Mouse (Mus musculus) kidney, adult 18-20 months (tissue): ENCODE data around the gene Gm5460.

Experiments
- DNase-seq: peaks from one replicate; pipeline ENCODE4 v3.0.0; 2021

The Gm5460 gene

DNA sequence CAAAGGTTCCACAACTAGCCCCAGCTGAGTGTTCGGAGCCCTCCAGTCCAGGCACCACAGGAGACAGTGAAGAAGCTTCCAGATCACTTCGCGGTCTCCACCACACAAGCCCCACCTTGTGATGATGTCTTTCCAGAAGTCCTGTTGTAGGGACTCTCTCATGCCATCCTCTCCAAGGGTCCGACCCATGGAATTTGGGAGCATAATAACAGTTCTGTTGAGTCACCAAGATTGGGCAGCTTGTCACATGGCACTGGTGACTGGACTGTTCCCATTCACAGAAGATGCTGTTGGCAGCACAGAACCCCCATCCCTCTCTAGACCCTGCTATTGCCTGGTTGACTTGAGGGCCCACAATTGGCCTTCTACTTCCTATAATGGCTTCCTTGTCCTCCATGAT, at the start of gene Gm5460:
TSS of gene Gm5460 (plus strand) at position 378 of the 400 bp plus-strand sequence.
- no peak for DNase-seq

DNA sequence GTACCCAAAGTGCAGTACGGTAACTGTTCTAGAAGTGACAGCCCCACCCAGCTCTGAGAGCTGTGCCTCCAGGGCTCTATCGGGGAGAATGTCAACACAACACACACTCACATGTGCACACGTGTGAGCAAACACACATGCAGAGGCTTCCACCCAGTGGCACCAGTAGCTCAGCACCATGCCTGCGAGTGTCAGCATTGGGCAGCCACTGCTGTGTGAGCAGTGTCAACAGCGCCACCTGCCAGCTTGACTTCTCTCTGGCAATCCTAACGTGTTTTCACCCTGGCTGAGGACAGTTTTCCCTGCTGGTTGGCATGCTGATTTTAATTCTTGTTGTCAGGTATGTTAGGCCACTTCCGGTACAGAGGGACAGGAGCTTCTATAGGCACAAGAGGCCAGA, 43.9 kb upstream of the Gm5460 start:
- DNase-seq, result no peak

DNA sequence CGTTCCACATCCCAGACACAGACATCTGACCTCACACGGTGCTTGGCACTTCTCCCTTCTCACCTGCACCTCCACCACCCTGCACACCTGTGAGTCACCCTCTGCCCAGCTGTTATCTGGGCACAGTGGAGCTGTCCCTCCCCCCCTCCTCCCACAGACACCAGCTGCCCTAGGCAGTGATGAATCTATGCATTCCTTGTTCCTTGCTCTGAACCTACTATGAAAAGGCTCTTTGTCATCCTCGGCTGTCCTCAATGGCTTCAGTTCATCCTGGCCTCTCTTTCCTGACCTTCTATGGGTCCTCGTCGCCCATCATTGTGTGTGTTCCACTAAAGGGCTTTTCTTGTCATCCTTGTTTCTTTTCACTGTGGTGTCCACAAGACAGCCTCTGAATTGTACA, 41.8 kb upstream of the Gm5460 start:
- no peak for DNase-seq

DNA sequence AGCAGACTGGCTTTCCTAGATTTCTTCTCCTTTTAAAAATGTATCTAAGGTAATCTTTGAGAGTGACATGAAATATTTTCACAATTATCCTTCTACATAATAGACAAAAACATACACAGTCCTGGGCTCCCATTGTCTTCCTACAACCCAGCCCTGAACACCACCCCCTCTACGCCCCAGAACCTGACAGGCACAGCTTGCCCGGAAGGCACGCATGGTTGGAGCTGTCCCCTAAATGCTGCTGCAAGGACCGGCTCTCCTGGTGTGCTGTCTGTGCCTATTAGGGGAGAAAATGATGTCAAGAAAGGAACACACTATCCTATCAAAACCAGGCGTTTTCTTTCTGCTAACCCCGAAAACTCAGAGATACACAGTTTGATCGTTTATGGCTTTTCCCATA, 38.8 kb upstream of the Gm5460 start:
- no peak for DNase-seq

DNA sequence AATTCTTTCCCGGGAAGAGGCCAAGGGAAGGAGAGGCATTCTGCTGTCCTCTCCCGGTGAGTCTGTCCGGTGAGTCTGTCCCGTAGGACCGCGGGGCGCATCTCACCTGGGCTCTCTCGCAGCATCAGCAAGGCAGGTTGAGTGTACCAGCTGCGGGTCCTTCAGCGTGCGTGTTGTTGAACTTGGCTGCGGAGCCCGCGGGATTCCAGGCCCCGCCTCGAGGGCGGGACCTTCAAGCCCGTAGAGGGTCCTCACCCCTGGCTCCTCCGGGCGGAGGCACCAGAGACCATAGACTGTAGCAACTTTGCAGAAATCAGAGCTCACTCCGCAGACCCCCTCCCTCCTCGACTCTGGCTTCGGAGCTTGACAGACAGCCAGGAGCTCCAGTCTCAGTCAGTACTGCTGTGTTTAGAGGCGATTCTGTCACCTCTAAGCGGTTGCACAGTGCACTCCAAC, 37.9 kb upstream of the Gm5460 start, which contains the start of gene Zfp488:
TSS of gene Zfp488 (minus strand) at position 161 of the 456 bp plus-strand sequence.
- DNase-seq, result no peak

DNA sequence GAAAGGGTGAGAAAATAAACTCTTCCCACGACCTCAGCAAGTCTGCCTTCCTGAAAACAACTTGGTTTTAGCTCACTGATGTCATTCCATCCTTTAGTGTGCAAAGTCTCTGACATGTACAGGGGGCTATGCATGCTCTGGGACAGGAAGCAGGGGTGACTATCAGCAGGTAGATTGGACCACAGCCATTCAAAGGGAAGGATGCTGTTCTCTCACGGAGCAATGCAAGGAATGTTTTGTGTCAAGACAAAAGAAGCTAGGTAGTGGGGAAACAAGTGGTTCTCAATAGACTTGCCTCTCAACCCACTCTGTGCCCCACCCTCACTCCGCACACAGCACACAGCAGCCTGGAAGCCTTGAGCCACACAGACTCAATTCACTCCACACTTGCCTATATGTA, 27.4 kb upstream of the Gm5460 start:
- no peak for DNase-seq

DNA sequence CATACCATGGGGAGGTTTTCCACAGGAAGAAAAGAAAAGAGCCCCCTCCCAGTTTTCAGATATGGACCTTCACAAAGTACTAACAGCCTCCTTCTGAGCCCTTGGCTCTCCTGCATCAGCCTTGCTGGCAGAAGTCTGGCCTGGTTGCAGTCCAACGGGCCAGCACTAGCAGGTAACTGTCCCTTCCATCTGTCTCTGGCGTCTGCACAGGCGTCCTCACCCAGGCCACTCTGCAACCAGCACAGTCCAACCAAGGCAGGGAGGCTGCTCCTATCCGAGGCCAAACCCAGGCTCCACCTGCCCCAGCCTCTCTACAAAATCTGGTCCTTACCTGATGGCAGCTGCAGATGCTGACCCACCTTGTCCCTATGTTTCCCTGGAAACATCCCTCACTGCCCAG, 24.6 kb upstream of the Gm5460 start:
- no peak for DNase-seq

DNA sequence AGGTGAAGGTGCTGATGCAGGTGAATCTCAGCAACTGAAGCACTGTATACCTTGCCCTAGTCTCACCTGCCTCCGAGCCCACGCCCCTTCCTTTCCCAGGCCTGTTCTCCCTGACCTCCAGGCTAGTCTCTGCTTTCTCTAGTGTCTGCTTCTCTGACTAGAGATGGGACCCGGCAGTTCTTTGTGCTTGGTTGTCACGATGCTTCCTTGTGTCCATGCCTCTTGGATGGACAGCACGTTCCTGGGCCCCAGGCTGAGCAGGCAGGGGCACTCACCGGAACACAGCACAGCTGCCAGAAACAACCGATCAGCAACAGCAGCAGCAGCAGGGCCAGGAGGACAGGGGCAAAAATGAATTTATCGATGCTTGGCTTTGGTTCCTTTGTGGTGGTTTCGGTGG, 23.5 kb upstream of the Gm5460 start:
- no peak for DNase-seq

DNA sequence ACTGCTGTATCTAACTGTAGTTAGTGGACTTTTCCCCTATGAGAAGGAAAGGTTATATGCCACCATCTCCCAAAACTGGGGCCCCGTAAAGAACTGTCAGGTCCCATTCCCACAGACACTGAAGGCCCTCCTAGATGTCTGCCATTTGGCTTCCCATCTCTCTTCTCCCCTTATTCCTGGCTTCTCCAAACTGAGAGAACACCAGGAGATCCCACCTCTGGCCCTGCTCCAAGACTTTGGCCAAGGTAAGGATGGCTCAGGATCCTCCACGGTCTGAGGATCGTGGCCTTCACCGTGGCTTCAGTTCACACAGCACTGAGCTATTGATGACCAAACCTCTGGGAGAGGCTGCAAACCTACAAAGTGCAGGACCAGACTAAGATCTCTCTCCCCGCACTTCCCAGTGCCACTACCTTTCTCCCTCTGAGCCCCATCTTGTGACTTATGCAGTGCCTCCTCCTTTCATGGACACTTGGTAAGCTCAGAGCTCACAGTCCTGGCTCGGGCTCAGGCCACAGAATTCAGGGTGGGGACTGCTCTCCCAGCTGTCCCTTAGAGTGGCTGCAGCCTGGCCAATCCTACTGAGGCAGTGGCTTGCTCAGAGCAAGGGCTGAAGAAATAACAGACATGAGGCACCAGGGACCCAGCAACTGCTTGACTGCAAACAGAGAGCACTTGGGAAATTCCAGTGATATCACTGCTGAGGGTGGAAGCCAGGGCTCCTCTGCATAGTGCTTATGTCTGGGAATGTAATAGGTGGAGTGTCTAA, 22.9 kb upstream of the Gm5460 start:
- DNase-seq, result no peak

DNA sequence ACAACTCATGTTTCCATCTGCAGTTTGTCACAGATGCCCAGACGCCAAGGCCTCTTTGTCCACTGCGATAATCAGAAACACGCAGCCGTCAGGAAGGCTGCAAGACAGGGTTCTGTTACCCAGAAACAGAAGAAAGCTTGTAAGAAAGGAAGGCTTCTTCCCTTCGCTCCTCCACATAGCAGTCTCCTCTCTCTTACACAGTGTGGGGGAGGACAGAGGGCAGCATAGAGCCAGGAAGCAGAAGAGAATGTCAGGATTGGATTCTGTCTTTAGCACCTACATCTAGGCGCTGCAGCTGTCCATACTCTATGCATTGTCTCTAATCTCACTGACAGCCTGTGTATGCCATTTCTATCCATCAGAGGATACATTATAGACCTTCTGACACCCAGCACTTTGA, 19.1 kb upstream of the Gm5460 start:
- DNase-seq, result no peak

DNA sequence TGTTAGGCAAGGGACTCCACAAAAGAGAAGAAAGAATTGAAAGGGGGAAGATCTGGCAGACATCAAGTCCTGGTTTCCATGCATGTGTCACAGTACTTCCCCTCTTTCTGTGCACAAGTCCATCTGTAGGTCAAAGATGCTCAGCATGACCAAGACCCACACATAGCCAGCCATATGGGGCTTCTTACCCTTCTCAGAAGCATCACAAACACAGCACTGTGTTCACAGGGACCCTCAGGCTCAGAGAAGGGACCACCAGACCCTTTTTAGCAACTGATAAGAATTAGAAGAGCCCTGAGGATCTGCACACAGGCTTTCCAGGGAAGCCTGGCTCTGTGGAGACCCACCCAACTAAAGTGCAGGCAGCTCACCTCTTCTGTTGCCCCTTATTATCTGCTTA, 16.5 kb upstream of the Gm5460 start:
- DNase-seq, result no peak

DNA sequence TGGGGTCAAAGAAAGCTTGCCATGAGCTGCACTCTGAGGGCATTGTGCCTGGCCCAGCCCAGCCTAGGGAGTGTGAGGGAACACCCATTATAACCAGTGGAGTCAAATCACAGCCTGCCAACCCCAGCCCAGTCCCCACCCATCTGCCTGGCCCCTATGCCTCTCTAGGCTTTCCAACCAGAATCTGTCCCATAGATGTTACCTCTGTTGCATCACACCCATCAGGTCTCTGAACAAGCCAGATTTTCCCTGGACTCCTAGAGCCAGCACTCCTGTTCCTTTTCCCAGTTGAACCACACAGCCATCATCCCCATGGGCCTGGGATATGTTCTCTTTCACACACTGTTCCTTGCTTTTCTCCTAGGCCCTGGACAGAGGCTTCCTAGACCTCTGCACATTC, 15.1 kb upstream of the Gm5460 start:
- DNase-seq, result no peak

DNA sequence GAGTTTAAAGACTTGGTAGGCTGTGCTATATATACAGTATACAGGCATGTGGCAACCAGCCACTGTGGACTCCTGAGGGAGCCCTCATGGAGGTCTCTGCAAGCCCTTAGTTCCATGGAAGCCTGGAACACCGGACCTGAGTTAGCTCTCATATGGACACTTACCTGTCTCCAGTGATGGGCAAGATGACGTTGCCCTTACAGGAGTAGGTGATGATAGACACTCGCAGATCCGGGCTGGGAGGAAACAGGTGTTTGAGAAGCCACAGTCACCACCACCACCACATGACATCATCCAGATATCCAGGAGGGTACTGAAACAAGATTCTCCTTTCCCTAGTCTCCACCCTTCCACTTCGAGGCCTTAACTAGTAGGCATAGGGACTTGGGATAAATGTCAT, 14.2 kb upstream of the Gm5460 start:
- no peak for DNase-seq

DNA sequence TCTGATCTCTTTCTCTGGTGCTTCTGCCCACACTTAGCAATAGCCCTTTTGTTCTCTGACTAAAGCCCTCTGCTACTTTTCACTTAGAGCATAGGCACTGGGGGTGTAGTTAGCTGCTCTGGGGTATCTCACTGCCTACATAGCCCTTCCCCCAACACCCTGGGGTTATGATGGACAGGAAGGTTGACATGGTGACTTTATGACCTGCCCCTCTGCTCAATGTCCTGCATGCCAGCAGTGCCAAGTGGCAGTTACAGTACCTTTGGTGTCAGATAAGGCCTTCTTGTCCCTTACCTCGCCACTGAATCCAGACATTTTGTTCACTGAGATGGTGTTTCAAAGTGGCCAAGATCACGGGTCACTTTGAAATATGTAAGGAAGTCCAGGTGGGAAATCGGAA, 1.5 kb upstream of the Gm5460 start, which contains the start of gene Gm30083:
TSS of gene Gm30083 (minus strand) at position 120 of the 400 bp plus-strand sequence.
- DNase-seq, result no peak

DNA sequence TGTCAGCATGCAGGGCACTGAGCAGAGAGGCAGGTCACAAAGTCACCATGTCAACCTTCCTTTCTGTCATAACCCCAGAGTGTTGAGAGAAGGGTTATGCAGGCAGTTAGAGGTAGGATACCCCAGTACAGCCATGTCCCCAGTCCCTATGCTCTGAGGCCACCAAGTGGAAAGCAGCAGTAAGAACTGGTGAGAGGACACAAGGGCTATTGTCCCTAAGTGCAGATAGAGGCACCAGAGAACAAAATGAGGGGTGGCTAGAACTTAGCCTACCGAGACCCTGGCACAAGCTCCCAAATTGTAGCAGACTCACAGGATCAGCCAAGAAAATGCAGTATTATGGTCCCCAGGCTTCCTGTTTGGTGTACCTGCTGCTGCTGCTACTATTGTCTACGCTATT, 380 bp downstream of the Gm5460 start:
- no peak for DNase-seq

DNA sequence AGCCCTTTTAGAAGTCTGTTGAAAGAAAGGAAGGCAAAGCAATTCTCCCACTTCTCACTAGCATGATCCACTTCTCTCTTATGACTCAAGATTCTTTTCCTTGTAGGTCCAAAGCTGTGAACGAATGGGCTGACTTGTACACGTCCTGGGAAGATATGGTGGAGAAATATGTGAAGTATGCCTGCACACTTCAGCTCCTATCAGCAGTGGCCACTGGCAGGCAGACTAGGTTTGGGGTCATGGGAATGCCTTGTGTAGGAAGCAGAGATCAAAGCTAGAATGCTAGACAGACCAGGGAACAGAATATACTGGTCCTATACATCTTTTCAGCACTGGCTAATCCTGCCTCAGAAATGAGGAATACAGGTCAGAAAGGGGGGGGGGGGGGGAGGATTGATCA, 10.2 kb downstream of the Gm5460 start:
- DNase-seq, result no peak

DNA sequence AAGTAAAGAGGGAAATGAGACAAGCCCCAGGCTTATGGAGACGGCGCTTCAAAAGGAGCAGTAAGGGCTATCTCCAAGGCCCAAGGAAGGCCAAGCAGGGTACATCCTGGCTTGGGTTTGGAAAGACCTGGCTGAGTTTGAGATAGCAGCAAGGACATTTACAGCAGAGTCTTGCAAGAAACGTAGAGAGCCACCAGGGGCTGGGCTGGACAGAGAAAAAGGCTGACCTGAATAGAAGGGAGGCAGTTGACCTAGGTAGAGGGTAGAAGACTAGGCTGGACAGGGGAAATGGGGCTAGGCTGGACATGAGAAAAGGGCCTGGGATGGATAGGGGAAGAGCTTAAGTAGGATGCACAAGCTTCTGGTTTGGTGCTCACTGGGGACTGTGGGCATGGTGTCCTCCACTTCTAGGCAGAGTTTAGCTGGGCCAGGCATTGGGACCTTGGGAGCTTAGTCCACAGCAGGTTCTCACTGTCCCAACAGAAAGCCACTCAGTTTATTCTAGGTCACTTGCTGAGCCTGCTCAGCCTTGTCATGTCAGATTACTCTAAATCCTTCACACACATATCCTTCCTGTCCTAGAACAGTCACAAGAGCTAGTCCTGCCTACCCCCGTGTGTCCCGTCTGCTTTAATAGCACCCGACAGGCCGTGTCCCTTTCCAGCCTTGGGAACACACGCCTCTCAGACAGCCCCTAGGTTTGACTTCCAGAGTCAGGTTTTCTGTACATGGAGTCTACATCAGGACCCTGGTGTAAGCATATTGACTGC, 17.5 kb downstream of the Gm5460 start:
- DNase-seq, result no peak

DNA sequence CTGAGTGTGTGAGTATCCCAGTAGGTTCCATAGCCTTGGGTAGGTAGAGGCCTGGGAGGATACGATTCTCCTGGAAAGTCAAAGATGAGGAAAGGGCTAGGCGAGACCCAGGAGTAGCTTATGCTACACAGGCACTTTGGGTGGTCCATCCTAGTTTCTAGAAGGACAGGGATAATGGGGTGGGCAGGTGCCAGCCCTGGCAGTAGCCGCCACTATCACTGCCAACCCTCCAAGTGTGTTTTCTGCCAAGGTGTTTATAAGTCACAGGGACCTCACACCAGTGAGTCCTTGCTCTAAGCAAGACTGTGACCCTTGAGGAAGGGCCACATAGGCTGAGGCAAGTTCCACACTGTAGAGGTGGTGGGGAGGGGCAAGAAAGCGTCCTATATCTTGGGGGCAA, 24.7 kb downstream of the Gm5460 start:
- DNase-seq, result no peak

DNA sequence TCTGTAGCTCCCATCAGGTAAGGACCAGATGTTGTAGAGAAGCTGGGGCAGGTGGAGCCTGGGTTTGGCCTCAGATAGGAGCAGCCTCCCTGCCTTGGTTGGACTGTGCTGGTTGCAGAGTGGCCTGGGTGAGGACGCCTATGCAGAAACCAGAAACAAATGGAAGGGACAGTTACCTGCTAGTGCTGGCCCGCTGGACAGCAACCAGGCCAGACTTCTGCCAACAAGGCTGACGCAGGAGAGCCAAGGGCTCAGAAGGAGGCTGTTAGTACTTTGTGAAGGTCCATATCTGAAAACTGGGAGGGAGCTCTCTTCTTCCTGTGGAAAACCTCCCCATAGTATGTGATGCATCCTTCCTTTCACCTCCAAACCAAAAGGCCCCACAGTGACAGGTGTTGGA, 26.8 kb downstream of the Gm5460 start:
- no peak for DNase-seq

DNA sequence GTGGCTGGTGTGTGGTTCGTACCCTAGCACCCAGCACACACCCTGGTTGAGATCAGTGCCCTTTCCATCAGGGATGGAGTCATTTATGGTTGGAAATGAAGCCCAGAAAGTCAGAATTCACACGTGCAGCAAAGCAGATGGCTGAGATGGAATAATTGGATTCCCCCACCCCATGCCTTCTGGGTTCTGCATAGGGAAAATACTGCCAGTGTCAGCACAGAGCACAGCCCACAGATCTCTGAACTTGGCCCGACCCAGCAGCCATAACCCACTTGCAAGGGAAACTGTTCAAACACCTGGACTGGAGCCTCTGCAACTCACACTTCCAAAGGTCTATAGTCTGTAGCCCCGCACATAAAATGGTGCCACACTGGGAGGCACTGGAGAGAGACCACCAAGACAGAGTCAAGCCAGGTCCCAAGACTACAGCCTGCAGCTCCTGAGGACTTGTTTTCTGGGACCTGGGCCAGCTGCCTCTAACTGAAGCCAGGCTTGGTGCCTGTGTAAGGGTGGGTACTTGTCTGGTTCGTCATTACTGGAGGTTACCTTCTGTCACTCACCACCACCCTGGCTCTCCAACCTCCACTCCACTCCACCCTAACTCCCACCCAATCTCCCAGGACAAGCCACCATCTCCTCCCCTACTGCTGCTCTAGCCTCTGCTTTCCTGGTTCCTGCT, 33.7 kb downstream of the Gm5460 start:
- DNase-seq, result no peak

DNA sequence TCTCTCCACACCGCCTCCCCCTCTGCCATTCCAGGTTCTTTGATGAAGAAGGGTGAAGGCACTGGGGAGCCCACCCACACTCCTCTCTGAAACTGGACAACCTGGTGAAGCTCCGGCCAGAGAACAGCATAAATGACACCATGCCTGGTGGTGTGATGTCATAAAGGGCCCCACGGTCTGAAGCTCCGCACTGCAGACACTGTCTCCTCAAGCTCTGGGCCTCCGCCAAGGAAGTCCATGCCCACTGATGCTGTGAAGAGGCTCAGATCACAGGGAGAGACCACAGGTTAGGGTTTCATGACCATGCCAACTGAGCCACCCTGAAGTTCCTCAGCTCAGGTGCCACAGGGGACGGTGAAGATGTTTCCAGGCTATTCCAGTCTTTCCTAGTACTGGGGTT, 36.0 kb downstream of the Gm5460 start, which contains the start of gene Antxrl:
TSS of gene Antxrl (plus strand) at position 192 of the 400 bp plus-strand sequence.
- no peak for DNase-seq

DNA sequence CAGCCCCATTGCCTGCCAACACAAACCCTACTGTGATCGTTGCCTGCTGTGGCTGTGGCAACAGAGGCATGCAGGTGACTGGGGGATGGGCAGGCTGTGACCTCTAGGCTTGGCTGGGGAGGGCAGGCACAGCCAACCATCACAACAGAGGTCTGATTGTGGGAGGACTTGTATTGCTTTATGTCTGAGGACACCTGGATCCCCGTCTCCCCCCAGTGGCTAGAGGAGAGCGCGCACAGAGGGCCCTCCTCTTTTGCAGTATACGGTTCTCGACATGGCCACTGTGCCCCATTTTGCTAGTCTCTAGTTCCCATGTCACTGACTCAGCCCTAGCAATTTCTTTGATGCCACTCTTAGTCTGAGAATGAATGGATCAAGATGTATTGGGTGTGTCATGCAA, 55.1 kb downstream of the Gm5460 start:
- no peak for DNase-seq

DNA sequence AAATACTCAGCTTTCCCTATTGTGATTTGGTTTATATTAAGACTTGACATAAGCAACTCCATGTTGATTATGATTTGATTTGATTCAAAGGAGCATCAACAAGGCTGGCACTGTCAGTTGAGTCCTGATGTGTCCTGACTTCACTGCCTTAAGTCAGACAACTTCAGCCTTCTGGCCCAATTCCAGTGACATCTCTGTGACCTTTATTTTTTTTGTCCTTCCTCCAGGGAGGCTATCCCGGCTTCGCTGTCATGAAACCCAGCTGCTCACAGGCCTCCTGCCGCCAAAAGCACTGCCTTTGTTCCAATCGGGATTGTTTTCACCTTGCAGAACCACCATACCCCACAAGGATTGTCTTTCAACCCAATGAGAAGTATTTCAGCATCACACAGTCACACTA, 58.8 kb downstream of the Gm5460 start:
- DNase-seq, result no peak

DNA sequence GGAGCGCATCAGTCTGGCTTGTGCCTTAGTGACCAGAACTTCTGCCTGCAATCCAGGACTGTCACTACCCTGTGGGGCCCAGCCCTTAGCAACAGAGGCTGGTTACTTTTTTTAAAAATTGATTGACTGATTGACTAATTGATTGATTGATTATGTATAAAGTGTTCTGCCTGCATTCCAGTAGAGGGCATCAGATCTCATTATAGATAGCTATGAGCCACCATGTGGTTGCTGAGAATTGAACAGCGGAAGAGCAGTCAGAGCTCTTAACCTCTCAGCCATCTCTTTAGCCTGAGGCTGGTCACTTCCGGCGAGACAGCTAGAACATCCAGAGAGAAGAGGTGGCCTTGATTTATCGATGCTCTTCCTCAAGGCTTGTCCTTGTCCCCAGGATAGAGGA, 60.7 kb downstream of the Gm5460 start:
- no peak for DNase-seq
